In the genomic region with DNA sequence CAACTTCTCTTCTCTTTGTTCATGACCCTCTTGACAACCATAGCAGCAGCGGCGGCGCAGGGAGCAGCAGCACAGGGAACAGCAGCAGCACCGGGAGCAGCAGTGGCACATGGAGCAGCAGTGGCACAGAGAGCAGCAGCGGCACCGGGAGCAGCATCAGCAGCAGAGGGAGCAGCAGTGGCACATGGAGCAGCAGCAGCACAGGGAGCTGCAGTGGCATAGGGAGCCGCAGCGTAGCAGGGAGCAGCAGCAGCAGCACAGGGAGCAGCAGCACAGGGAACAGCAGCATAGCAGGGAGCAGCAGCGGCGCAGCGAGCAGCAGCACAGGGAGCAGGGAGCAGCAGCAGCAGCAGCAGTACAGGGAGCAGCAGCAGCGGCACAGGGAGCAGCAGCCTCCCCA, we compare ENCODE assay signal across 11 mouse cellular contexts. TPM values are rescaled to one million over a fixed set of nuclear protein-coding genes. Genes with fewer than 3 reads are reported as not detected.
DNase-seq lines count a peak whose midpoint lies in the region; ATAC-seq and TF ChIP-seq lines count a peak whose summit lies in the region.
"Had no signal": no experiment of that assay in that cellular context is flagged by ENCODE, and none has a peak within 500 bp of the region (broad histone marks: within the 10 kb centered on the region; RNA-seq: fewer than 3 reads in every experiment).

No protein-coding gene starts in this region.

- peak; percentile 14; the same call in 1 of the 2 replicates for TF ChIP-seq CTCF in hindbrain, postnatal 0 days (IDR thresholded peaks at IDR 0.05; ENCODE audit: low read depth)

- no peaks in the 10 kb centered on the region for H3K36me3 ChIP-seq in lung, embryonic 15.5 days
- H3K36me3 ChIP-seq in embryonic facial prominence, embryonic 13.5 days = no peaks in the 10 kb centered on the region
- no peaks in the 10 kb centered on the region for H3K36me3 ChIP-seq in hindbrain, postnatal 0 days (ENCODE audit: insufficient read depth, low read length)

- peak overlapping the region; percentile 34; the same call in 1 of the 2 replicates for H3K4me2 ChIP-seq in lung, embryonic 15.5 days
- H3K4me2 ChIP-seq in embryonic facial prominence, embryonic 13.5 days = peak overlapping the region; percentile 45
- H3K4me2 ChIP-seq in hindbrain, postnatal 0 days (ENCODE audit: low read depth, low read length) = no peak overlapping the region

- no peaks in the 10 kb centered on the region for H3K27me3 ChIP-seq in lung, embryonic 15.5 days
- H3K27me3 ChIP-seq in embryonic facial prominence, embryonic 13.5 days = peaks cover 16% of the 10 kb centered on the region
- H3K27me3 ChIP-seq in hindbrain, postnatal 0 days (ENCODE audit: insufficient read depth, low read length) = no peaks in the 10 kb centered on the region
- H3K27me3 ChIP-seq: Patski had no signal

- no peak overlapping the region for H3K27ac ChIP-seq in lung, embryonic 15.5 days
- H3K27ac ChIP-seq in embryonic facial prominence, embryonic 13.5 days = no peak overlapping the region
- no peak overlapping the region for H3K27ac ChIP-seq in hindbrain, postnatal 0 days

- H3K4me1 ChIP-seq in lung, embryonic 15.5 days = peaks cover 20% of the 10 kb centered on the region
- H3K4me1 ChIP-seq in embryonic facial prominence, embryonic 13.5 days = peaks cover 15% of the 10 kb centered on the region
- peaks cover 3% of the 10 kb centered on the region; the same call in 1 of the 2 replicates for H3K4me1 ChIP-seq in hindbrain, postnatal 0 days (ENCODE audit: insufficient read depth, low read length)

- H3K9ac ChIP-seq in lung, embryonic 15.5 days = no peak overlapping the region
- peak overlapping the region; percentile 46; the same call in 1 of the 2 replicates for H3K9ac ChIP-seq in embryonic facial prominence, embryonic 13.5 days
- no peak overlapping the region for H3K9ac ChIP-seq in hindbrain, postnatal 0 days (replicated peaks; ENCODE audit: low read length)

- no peaks in the 10 kb centered on the region for H3K9me3 ChIP-seq in lung, embryonic 15.5 days
- H3K9me3 ChIP-seq in embryonic facial prominence, embryonic 13.5 days = no peaks in the 10 kb centered on the region
- no peaks in the 10 kb centered on the region for H3K9me3 ChIP-seq in hindbrain, postnatal 0 days (ENCODE audit: low read length)

- WGBS in lung, embryonic 15.5 days = 13% methylated on average over 12 of the region's 12 CpGs
- WGBS in embryonic facial prominence, embryonic 13.5 days = 13% methylated on average over 12 of the region's 12 CpGs
- 5% methylated on average over 12 of the region's 12 CpGs for WGBS in hindbrain, postnatal 0 days

- no peak for ATAC-seq in lung, embryonic 15.5 days (ENCODE audit: borderline replicate concordance, extremely low read depth, low FRiP score, low TSS enrichment)
- no peak for ATAC-seq in embryonic facial prominence, embryonic 13.5 days (ENCODE audit: insufficient number of reproducible peaks, insufficient read depth, low FRiP score, low TSS enrichment, low read depth)
- ATAC-seq in hindbrain, postnatal 0 days = no peak
- ATAC-seq: Patski had no signal

- H3K4me3 ChIP-seq in lung, embryonic 15.5 days = no peak overlapping the region
- peak overlapping the region; percentile 8; the same call in 1 of the 2 replicates for H3K4me3 ChIP-seq in embryonic facial prominence, embryonic 13.5 days
- no peak overlapping the region for H3K4me3 ChIP-seq in hindbrain, postnatal 0 days (ENCODE audit: low read length)

- no peak for DNase-seq in lung, postnatal 36 days
- DNase-seq in hindbrain, postnatal 0 days (ENCODE audit: low spot score) = no peak
- DNase-seq in retina, embryonic 14.5 days (ENCODE audit: low spot score) = peak; percentile 21
- no peak for DNase-seq in thymus, postnatal 0 days (ENCODE audit: low spot score)
- no peak for DNase-seq in adrenal gland, adult 2 months
- DNase-seq: cerebellum, adult 8-10 months; gastrocnemius, postnatal 36 days; layer of hippocampus, adult 9-11 months had no signal

RNA-seq across cellular contexts. Expression of a gene that starts 5.0 kb away (rescaled TPM):
- 24.7 and 30.2 TPM in 2 replicates for polyA plus RNA-seq in lung, embryonic 15.5 days (2015; fragmentation: Nextera tagmentation; extraction: Ambion mirVana)
- 24.1 and 30.6 TPM in 2 replicates for polyA plus RNA-seq in embryonic facial prominence, embryonic 13.5 days (2015; fragmentation: Nextera tagmentation; extraction: Ambion mirVana)
- total RNA-seq in hindbrain, postnatal 0 days (2014; rRNA removed) = 87.9 and 99.2 TPM in 2 replicates
- 14.9 and 16.0 TPM in 2 replicates for polyA plus RNA-seq in hindbrain, postnatal 0 days (2015; fragmentation: Nextera tagmentation; extraction: Ambion mirVana)
- polyA plus RNA-seq in thymus, postnatal 0 days (2015; fragmentation: Nextera tagmentation; extraction: Ambion mirVana) = 4.6 and 6.4 TPM in 2 replicates
- 10 to 100 TPM; 34.3 to 40.5 TPM for total RNA-seq in adrenal gland, adult 2 months (2021)
- polyA plus RNA-seq in adrenal gland, adult 2 months (2012; rRNA removed) = 73.2 and 73.3 TPM in 2 replicates

RNA-seq across cellular contexts. Expression of a gene that starts 10.6 kb away (rescaled TPM):
- 2.3 and 3.3 TPM in 2 replicates for polyA plus RNA-seq in lung, embryonic 15.5 days (2015; fragmentation: Nextera tagmentation; extraction: Ambion mirVana)
- polyA plus RNA-seq in embryonic facial prominence, embryonic 13.5 days (2015; fragmentation: Nextera tagmentation; extraction: Ambion mirVana) = 2.8 and 3.3 TPM in 2 replicates
- 2.7 and 4.0 TPM in 2 replicates for total RNA-seq in hindbrain, postnatal 0 days (2014; rRNA removed)
- polyA plus RNA-seq in hindbrain, postnatal 0 days (2015; fragmentation: Nextera tagmentation; extraction: Ambion mirVana) = 10.6 and 14.7 TPM in 2 replicates
- polyA plus RNA-seq in thymus, postnatal 0 days (2015; fragmentation: Nextera tagmentation; extraction: Ambion mirVana) = 1.5 and 2.4 TPM in 2 replicates
- total RNA-seq in adrenal gland, adult 2 months (2021) = 1 to 10 TPM in 1 of 2 experiments, under 1 TPM in 1; 0.98 to 1.8 TPM
- polyA plus RNA-seq in adrenal gland, adult 2 months (2012; rRNA removed) = 0.65 and 1.1 TPM in 2 replicates

RNA-seq across cellular contexts. Expression of a gene that starts 16.9 kb away (rescaled TPM):
- 96.7 and 106 TPM in 2 replicates for polyA plus RNA-seq in lung, embryonic 15.5 days (2015; fragmentation: Nextera tagmentation; extraction: Ambion mirVana)
- 96.1 and 97.1 TPM in 2 replicates for polyA plus RNA-seq in embryonic facial prominence, embryonic 13.5 days (2015; fragmentation: Nextera tagmentation; extraction: Ambion mirVana)
- total RNA-seq in hindbrain, postnatal 0 days (2014; rRNA removed) = 159 and 165 TPM in 2 replicates
- 64.0 and 66.1 TPM in 2 replicates for polyA plus RNA-seq in hindbrain, postnatal 0 days (2015; fragmentation: Nextera tagmentation; extraction: Ambion mirVana)
- 59.9 and 64.3 TPM in 2 replicates for polyA plus RNA-seq in thymus, postnatal 0 days (2015; fragmentation: Nextera tagmentation; extraction: Ambion mirVana)
- total RNA-seq in adrenal gland, adult 2 months (2021) = 100 to 1,000 TPM in 1 of 2 experiments, 10 to 100 TPM in 1; 91.4 to 105 TPM
- polyA plus RNA-seq in adrenal gland, adult 2 months (2012; rRNA removed) = 152 and 167 TPM in 2 replicates

RNA-seq across cellular contexts. Expression of a gene that starts 56.2 kb away (rescaled TPM):
- polyA plus RNA-seq in lung, embryonic 15.5 days (2015; fragmentation: Nextera tagmentation; extraction: Ambion mirVana) = 0.97 and 1.0 TPM in 2 replicates
- 3.5 and 5.4 TPM in 2 replicates for polyA plus RNA-seq in embryonic facial prominence, embryonic 13.5 days (2015; fragmentation: Nextera tagmentation; extraction: Ambion mirVana)
- total RNA-seq in hindbrain, postnatal 0 days (2014; rRNA removed) = 152 and 163 TPM in 2 replicates
- polyA plus RNA-seq in hindbrain, postnatal 0 days (2015; fragmentation: Nextera tagmentation; extraction: Ambion mirVana) = 42.1 and 43.7 TPM in 2 replicates
- polyA plus RNA-seq in thymus, postnatal 0 days (2015; fragmentation: Nextera tagmentation; extraction: Ambion mirVana) = 0.10 and 0.19 TPM in 2 replicates
- total RNA-seq in adrenal gland, adult 2 months (2021) = 10 to 100 TPM; 19.4 to 28.7 TPM
- polyA plus RNA-seq in adrenal gland, adult 2 months (2012; rRNA removed) = 47.0 and 47.7 TPM in 2 replicates
